Mouse (Mus musculus) cerebellum, adult 2 months (tissue): ENCODE data around the gene Atxn1. TPM values are rescaled to one million over a fixed set of nuclear protein-coding genes. Genes with fewer than 3 reads are reported as not detected.

ENCODE experiments used
- DNase-seq, 2 experiments: peaks; one replicate each; pipeline ENCODE4 v3.0.0; 2021
- H3K27ac ChIP-seq: fragments of 200-500 bp; 2 replicates; pipeline ENCODE4 v1.5.1; 2012; ENCODE audit warnings: low read length, control low read depth, inconsistent platforms; ENCODE audit not compliant: insufficient read depth
- H3K27me3 ChIP-seq: fragments of 200-500 bp; 2 replicates; pipeline ENCODE4 v1.6.1; 2012; ENCODE audit warnings: inconsistent platforms, mild to moderate bottlenecking, low read length, moderate library complexity; ENCODE audit not compliant: control insufficient read depth, insufficient read depth
- H3K4me1 ChIP-seq: fragments of 200-500 bp; 2 replicates; pipeline ENCODE4 v1.6.1; 2011; ENCODE audit warnings: low read length; ENCODE audit not compliant: control insufficient read depth, insufficient read depth
- H3K4me3 ChIP-seq: fragments of 200-500 bp; replicated peaks from 2 replicates; pipeline ENCODE3; 2011; ENCODE audit warnings: mild to moderate bottlenecking, low read depth, low read length, control low read depth; ENCODE audit not compliant: insufficient read depth
- CTCF ChIP-seq: fragments of 200-500 bp; IDR thresholded peaks from 2 replicates; pipeline ENCODE4 v1.5.1; 2011; ENCODE audit warnings: low read depth, mild to moderate bottlenecking, control low read depth, low read length, moderate library complexity, borderline replicate concordance; ENCODE audit not compliant: insufficient read depth
- POLR2A ChIP-seq: fragments of 200-500 bp; IDR thresholded peaks from 2 replicates; pipeline ENCODE4 v1.6.1; 2011; ENCODE audit warnings: low read length, control low read depth, borderline replicate concordance; ENCODE audit not compliant: insufficient read depth
- WGBS: fragments of 180-500 bp; shearing (Covaris S2); methylation state at CpG from one replicate; pipeline ENCODE4 v1.1.7; 2018; 5-methylcytosine and 5-hydroxymethylcytosine counted together
- polyA plus RNA-seq: library from polyadenylated mRNA; depleted of rRNA; stranded (reverse); fragments of >200 nt; gene quantifications from 2 replicates; pipeline ENCODE4 v1.2.3, GENCODE M21; 2012

The Atxn1 gene
- polyA plus RNA-seq, 1 experiment = 16.9 TPM

DNA sequence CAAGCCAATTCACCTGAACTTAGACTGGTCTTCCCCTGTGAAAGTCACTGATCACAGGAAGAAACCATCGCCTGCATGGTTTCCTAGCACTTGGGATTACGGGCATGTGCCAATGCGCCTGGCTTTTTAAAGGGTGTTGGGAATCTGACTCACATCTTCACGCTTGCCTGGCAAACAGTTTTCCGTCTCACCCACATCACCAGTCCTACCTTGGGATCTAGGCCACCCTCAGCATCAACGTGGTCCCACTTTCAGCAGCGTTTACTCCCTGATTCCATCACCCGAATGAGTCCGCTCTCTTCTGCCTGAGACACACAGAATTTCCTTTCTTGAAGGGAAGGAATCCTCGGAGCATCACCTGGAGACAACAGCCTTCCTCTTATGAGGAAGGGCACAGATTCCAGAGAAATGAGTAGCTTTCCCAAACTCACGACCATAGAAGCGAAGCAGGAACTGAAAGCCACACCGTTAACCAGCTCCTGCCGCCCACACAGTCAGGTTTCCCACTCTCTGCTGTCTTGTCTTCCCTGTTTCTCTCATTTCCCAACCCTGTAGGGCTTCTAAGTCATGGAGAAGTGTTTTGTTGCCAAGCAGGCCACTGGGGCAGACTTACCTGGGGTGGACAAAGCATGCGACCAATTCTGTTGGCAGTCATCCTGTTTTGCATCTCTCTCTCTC lies 128.3 kb downstream of the Atxn1 start:
- Histone ChIP-seq H3K4me1 (0 out of 2 replicates have a peak, but pooled peaks cover 3% of the 10 kb centered on the region), H3K27me3 (no peaks in the 10 kb centered on the region), H3K4me3 (no peak overlapping the region), H3K27ac (no peak overlapping the region)
- TF ChIP-seq CTCF = no peak
- no peak for TF ChIP-seq POLR2A
- no peak for DNase-seq
- 87% methylated on average over 15 of the region's 15 CpGs for WGBS

DNA sequence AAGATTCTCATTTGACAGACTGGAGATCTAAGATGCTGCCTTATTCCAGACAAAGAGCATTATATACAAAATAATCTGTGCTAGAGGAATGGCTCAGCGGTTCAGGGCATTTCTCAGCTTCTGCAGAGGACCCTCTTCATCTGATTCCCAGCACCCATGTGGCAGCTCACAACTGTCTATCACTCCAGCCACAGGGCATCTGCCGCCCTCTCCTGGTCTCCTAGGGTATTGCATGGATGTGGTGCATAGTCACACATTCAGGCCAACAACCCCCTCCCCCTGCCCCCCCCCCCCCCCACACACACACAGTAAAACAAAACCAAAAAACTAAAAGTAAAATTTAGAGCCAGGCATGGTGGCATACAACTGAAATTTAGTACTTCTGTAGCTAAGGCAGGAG lies 130.5 kb downstream of the Atxn1 start:
- WGBS = 94% methylated on average over 2 of the region's 2 CpGs
- Histone ChIP-seq H3K4me3 (no peak overlapping the region), H3K4me1 (0 out of 2 replicates have a peak, but pooled peaks cover 3% of the 10 kb centered on the region), H3K27ac (no peak overlapping the region), H3K27me3 (no peaks in the 10 kb centered on the region)
- TF ChIP-seq CTCF (peak; percentile 13; the same call in 1 of the 2 replicates), POLR2A (no peak)
- no peak for DNase-seq

DNA sequence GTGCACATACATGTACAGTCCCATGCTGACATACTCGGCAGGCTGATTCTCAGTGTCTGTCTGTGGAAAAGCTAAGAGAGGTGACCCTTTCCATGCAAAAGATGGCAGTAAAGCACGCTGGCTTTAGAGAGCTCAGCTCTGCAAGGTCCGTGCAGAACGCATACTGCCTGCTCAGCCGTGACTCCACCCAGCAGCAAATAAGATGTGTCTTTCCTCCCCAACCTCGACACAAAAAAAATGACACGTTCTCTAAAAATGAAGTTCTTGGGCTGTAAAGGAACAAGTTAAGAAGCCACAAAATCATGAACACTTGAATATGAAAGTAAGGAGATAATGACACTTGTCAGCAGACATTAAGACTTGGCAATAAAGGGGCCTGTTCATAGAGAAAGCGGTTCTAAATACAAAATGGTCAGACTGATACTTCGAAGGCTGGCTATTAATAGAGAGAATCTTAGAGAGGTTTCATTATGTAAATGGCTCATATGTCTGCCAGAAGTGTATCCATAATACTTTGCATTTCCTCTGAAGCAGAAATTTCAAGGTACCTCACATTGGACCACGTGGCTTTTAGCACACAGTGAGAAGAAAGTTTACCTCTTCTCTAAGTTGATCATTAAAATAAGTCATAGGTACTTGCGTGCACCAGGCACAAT lies 132.0 kb downstream of the Atxn1 start:
- Histone ChIP-seq H3K27me3 (no peaks in the 10 kb centered on the region), H3K4me1 (peaks cover 7% of the 10 kb centered on the region; the same call in 1 of the 2 replicates), H3K27ac (no peak overlapping the region), H3K4me3 (no peak overlapping the region)
- 79% methylated on average over 11 of the region's 11 CpGs for WGBS
- TF ChIP-seq CTCF (no peak), POLR2A (no peak)
- no peak for DNase-seq

DNA sequence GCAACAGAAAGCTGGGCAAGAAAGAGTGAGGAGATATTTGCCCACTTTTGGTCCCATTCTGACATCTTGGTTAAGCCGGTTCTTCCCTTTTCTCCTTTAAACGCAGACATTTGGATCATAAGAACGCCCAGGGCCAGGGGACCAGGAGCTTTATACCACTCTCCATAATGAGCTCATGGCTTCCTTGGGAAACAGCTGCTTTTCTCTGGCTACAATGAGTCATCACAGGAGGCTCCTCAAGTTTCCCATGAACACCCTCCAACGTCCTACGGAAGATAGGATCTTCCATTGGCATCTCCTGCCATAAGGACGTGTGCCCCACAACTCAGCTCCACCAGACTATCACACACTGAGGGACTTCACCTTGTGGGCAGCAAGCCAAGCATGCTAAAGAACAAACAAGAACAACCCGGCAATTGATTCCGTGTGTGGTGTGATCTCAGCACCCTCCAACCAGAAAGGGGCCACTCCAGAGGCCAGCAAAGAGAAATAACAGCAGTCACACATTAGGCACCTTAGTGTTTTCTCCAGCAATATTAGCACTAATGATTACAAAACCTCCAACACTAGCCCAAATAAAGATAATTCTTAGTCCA lies 135.4 kb downstream of the Atxn1 start:
- no peak for DNase-seq
- Histone ChIP-seq H3K27ac (no peak overlapping the region), H3K27me3 (no peaks in the 10 kb centered on the region), H3K4me1 (peaks cover 13% of the 10 kb centered on the region), H3K4me3 (no peak overlapping the region)
- WGBS = 85% methylated on average over 8 of the region's 8 CpGs
- TF ChIP-seq CTCF (no peak), POLR2A (no peak)

DNA sequence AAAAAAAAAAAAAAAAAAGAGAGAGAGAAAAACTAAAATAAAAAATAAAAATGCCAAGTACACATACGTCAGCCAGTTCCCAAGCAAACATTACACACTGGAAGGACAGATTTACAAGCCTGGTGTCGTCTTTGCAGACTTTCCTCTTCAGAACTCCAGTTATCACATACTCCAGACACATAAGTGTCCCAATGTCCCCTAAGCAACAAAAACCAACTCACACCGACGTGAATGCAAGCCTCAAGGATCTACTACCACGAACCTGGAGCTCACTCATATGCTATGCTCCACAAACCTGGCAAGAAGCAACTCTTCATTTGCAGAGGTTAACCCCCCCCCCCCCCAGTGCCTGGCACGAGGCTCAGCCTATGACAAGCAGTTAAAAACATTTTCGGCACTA lies 136.8 kb downstream of the Atxn1 start:
- 20% methylated on average over 7 of the region's 7 CpGs for WGBS
- Histone ChIP-seq H3K27ac (no peak overlapping the region), H3K4me3 (no peak overlapping the region), H3K4me1 (peaks cover 13% of the 10 kb centered on the region), H3K27me3 (no peaks in the 10 kb centered on the region)
- TF ChIP-seq POLR2A (no peak), CTCF (no peak)
- DNase-seq = no peak

DNA sequence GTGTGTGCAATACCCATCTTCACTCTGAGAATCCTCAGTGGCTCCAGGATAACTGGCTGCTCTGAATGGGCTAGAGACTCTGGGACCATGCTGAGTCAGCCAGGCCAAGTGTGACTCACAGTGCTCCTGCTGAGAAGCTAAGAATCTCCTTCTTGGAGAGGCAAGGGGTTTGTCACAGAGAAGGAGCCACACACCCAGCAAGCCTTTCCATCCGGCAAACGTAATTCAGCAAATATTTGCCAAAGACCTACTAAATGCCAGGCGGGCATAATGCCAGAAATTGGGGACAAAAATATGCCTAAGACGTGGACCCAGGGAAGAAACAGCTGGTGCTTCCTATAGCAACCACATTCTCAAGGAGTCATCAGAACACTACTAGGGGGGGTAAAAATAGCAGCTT lies 137.2 kb downstream of the Atxn1 start:
- H3K27ac ChIP-seq = no peak overlapping the region
- TF ChIP-seq CTCF (no peak), POLR2A (no peak)
- WGBS = 5% methylated on average over 4 of the region's 4 CpGs
- no peak overlapping the region for H3K4me3 ChIP-seq
- H3K4me1 ChIP-seq = peaks cover 13% of the 10 kb centered on the region
- H3K27me3 ChIP-seq = no peaks in the 10 kb centered on the region
- DNase-seq = peak; percentile 78 to 91

DNA sequence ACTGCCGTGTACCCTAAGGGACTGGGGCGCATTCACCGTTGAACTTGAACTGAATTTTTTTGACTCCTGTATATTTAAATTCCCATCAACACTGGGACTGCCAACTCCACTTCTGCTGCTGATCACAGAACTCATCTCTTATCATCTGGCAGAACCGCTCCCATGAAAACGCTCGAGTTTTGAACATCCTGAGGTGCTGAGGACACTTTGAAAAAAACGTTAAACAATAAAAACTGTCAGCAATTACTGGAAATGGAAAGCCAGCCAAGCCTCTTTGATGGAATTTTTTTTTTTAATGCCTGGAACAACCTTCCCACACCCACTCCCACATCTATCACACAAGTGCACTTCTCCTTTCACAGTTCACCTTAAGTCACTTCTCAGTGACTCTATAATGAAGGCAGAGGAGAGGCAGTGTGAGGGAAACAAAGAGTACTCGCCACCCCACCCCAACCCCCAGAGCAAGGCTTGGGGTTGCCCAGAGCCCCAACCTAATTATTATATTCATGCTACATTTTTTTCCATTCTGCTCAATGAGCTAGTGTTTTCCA lies 137.7 kb downstream of the Atxn1 start:
- peaks cover 13% of the 10 kb centered on the region for H3K4me1 ChIP-seq
- no peak for TF ChIP-seq CTCF
- no peak for TF ChIP-seq POLR2A
- WGBS = 78% methylated on average over 8 of the region's 8 CpGs
- H3K27me3 ChIP-seq = no peaks in the 10 kb centered on the region
- no peak overlapping the region for H3K27ac ChIP-seq
- no peak overlapping the region for H3K4me3 ChIP-seq
- no peak for DNase-seq
